Comparison of ENCODE assay signal across 18 mouse cellular contexts in the genomic region with DNA sequence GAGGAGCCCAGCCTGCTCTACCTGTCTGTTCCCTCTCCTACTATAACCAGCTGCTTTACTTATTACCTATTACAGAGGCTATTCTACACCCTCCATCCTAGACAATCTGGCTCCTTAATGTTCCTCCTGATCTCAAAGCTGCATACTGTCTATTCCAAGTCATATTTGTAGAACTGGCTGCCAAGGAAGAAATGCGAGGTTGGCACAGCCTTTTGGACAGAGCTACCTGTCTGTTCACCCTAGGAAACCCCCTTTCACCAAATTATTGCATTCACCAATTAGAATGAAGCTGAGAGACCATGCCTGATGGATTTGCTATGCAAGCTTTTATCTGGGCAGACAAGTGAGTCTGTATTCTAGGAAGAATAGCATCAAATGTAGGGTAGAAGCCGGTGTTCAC.
DNase-seq lines count a peak whose midpoint lies in the region; TF ChIP-seq lines count a peak whose summit lies in the region.
"Had no signal": no experiment of that assay in that cellular context is flagged by ENCODE, and none has a peak within 500 bp of the region (broad histone marks: within the 10 kb centered on the region; RNA-seq: fewer than 3 reads in every experiment).

No protein-coding gene starts in this region.

- H3K4me3 ChIP-seq in layer of hippocampus, adult 2 months: no peak overlapping the region
- H3K4me3 ChIP-seq in cortical plate, adult 2 months (ENCODE audit: insufficient read depth, low read length): no peak overlapping the region
- H3K4me3 ChIP-seq: forebrain, embryonic 12.5 days; hindbrain, embryonic 12.5 days; intestine, embryonic 15.5 days; limb, embryonic 13.5 days; lung, embryonic 15.5 days; midbrain, embryonic 10.5 days; neural tube, embryonic 12.5 days had no signal

- peak overlapping the region; percentile 89 for H3K27ac ChIP-seq in layer of hippocampus, adult 2 months
- peak overlapping the region; percentile 77 for H3K27ac ChIP-seq in cortical plate, adult 2 months (ENCODE audit: insufficient read depth, low read length)
- H3K27ac ChIP-seq: forebrain, embryonic 12.5 days; hindbrain, embryonic 12.5 days; intestine, embryonic 15.5 days; liver, embryonic 14.5 days; lung, embryonic 15.5 days; macrophage; midbrain, embryonic 10.5 days; neural tube, embryonic 12.5 days had no signal

- TF ChIP-seq POLR2A in cortical plate, adult 2 months (IDR thresholded peaks at IDR 0.05; ENCODE audit: extremely low read depth, insufficient read depth, low read length): no peak

- H3K4me1 ChIP-seq in cortical plate, adult 2 months (ENCODE audit: control insufficient read depth, insufficient read depth, low read length): peaks cover 4% of the 10 kb centered on the region; the same call in 1 of the 2 replicates
- H3K4me1 ChIP-seq: forebrain, embryonic 12.5 days; intestine, embryonic 15.5 days; lung, embryonic 15.5 days; midbrain, embryonic 10.5 days; neural tube, embryonic 12.5 days had no signal

- no peak for TF ChIP-seq CTCF in layer of hippocampus, adult 2 months (conservative IDR thresholded peaks at IDR 0.05)
- no peak for TF ChIP-seq CTCF in cortical plate, adult 2 months (IDR thresholded peaks at IDR 0.05; ENCODE audit: extremely low read depth, insufficient read depth, low read length)

- DNase-seq in layer of hippocampus, adult 2 months (ENCODE audit: low spot score in 2 of 2): no peak
- no peak for DNase-seq in layer of hippocampus, adult 18-20 months (ENCODE audit: low spot score in 2 of 2)
- peak; percentile 19 for DNase-seq in cerebellum, adult 8-10 months
- no peak for DNase-seq in kidney, postnatal 10 days
- DNase-seq in spleen, adult 12 weeks (ENCODE audit: low spot score): no peak
- DNase-seq in kidney, postnatal 14 days: no peak
- DNase-seq: adrenal gland, adult 2 months; kidney, adult 9 months had no signal
